Mouse (Mus musculus): Measurements from ENCODE around the gene Tnfrsf8.
"Not testable (repeated sequence)": the region's sequence is repeated elsewhere in the genome, so short reads cannot be mapped to it uniquely, and the experiment has no call there.

Gene Tnfrsf8

GRCm38 (mm10) chr4:145314836-145315467, at the start of gene Tnfrsf8:
Tnfrsf8 (minus strand) TSS chr4:145315164.
- DNase-seq (ENCODE audit: low spot score), result no peak

DNA sequence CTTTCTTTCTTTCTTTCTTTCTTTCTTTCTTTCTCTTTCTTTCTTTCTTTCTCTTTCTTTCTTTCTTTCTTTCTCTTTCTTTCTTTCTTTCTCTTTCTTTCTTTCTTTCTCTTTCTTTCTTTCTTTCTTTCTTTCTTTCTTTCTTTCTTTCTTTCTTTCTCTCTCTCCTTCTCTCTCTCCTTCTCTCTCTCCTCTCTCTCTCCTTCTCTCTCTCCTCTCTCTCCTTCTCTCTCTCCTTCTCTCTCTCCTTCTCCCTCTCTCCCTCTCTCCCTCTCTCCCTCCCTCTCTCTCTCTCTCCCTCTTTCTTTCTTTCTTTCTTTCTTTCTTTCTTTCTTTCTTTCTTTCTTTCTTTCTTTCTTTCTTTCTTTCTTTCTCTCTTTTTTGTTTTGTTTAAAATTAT, 46.7 kb upstream of the Tnfrsf8 start:
- not testable (repeated sequence) for DNase-seq (ENCODE audit: low spot score)

DNA sequence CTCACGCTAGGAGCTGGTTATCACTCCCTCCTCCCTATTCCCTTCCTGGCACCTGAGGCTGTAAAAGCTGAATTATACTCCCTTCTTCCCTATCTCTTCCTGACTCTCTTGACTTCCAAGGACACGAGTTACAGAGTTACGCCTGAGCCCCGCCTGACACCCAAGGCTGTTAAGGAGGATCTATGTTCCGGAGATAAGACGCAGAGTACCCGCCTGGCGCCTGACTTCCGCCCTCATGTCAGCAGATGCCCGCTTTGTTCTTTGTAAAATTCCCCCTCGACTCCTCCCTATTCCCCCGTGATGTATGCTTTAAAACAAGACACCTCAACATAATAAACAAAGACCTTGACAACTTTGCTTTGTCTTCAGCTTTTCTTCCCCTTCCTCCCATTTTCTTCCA, 46.1 kb upstream of the Tnfrsf8 start:
- DNase-seq (ENCODE audit: low spot score), result peak; percentile 4

- no peak for DNase-seq (ENCODE audit: low spot score)
These were observed 45.6 kb upstream of the Tnfrsf8 start for GRCm38 (mm10) chr4:145360567-145360966.

DNA sequence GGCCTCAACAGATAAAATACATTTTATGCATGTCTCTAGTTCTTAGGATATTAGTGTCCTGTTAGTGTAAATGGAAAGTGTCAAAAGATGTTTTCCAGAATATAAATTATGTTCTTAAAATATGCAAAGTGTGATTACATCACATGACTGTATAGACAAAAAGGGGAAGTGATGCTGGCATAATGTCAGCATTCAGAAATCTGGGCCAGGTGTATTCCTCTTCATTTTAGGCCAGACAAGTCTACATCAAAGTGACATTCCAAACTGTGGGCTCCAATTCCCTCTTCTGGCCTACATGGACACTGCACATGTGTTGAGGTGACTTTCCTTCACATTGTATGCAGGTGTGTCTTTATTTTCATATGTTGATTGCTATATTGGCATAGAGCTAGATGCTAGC, 41.3 kb upstream of the Tnfrsf8 start:
- DNase-seq (ENCODE audit: low spot score), result no peak

DNA sequence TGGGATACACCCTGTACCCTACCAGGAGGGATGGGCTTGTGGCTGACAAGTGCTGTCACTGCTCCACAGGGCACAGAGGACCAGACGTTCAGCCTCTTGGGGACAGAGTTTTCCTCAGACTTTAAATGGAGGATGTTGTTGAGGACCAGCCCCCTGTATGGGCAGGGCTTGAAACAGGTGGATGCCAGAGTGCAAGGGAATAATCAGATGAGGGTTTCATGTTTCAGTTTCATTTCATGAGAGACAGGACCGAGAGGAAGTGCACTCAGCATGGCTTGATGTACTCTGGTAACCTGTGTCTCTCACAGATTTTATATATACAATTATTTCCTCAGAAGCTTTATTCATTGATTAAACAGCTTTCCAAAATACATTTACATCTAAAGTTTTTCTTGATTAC, 38.9 kb upstream of the Tnfrsf8 start:
- DNase-seq (ENCODE audit: low spot score), result no peak

- DNase-seq (ENCODE audit: low spot score), result no peak
These were observed 30.0 kb upstream of the Tnfrsf8 start for GRCm38 (mm10) chr4:145344948-145345347.

DNA sequence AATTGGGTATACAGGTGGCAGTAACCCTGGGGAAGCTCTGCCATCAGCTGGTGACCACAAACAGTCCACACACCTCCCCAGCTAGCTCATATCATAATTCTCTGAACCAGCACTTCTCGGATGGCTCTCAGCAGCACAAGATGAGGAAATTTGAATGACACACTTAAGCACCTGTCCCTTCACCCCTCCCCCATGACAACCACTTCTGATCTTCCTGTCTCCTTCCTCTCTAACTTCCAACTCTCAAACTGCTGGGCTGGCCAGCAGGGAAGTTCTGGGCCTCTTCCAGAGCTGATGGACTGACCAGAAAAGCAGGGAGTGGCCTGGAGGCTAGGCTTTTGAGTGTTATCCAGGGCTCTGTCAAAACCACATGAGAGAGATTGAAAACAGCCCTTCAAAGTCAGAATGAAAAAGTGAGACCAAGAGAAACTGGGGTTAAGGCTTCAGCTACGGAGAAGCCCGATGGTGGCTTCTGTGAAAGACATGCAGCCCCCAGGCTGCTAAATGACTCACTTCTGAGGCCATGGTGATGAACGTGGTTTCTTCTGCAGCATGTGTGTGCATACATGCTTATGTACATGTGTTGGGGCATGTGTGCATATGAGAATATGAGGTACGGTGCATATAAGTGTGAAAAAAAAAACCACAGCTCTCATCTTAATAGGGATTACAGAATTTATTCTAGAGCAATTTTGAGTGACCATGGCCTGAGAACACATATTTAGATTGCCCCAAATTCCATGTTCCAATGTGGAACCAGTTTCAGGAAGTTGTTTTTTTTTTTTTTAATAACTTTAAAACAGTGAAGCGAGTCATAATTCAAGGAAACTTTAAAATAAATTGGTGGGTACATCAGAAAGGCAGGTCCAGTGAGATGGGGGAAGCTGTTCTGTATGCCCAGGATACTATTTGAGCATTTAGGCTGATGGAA, 27.2 kb upstream of the Tnfrsf8 start:
- no peak for DNase-seq (ENCODE audit: low spot score)

DNA sequence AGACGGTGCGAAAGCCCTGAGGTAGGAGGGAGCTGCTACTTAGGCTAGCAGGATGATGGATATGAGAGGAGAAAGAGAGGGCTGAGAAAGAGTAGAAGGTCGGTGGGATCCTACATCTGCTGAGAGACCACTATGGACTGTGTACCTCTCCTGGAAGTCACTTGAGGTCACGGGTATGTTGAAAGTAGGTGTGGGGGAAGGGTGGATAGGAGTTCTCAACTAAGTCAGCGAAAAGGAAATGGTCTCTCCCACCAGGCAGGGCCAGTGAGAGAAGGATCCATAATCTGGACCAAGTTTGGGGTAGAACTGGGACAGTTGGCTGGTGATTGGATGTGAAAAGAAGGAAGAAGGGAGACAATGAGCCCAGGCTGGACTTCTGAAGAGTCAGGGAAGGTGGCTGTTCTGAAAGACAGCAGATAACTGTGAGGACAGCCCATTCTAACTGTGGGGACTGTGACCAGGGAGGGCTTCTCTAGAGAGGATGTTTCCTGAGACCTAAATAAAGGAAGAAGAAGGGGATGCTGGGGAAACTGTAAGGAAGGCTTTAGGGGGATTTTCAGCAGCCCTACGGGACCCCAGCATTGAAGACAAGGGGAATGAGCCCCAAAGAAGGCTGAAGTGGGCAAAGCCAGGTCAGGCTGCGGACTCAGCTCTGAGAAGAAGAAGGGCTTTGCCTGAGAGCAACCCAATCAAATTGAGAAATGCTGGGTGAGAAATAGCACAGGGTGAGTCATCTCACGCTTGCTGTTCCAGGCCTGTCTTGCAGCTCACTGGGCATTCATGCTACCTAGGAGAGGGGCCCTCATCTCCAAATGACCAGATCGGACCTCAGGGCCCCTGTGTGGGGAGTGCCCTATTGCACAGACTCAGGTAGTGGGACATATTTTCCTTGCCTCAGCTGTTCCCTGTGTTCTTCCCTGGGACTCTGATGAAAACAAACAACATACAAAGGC, 23.2 kb upstream of the Tnfrsf8 start:
- no peak for DNase-seq (ENCODE audit: low spot score)

DNA sequence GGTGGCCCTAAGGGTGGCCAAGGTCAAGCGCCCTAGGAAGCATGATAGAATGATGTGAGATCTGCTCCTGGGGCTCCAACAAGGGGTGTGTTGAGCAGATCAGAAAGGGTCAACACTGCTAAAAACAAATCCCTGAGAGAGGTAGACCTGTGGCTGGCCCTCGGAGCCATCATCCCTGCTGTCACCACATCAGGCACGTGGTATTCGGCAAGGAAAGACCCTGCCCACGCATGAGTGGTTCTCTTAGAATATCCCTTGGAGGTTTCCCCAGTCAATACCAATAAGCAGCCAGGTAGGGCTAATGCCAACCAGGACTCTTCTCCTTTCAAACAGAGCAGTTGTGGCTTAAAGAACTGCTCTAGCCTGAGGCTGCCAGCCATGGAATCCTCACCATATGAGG, 21.6 kb upstream of the Tnfrsf8 start:
- DNase-seq (ENCODE audit: low spot score), result no peak

- no peak for DNase-seq (ENCODE audit: low spot score)
These were observed 21.1 kb upstream of the Tnfrsf8 start for GRCm38 (mm10) chr4:145336019-145336418.

DNA sequence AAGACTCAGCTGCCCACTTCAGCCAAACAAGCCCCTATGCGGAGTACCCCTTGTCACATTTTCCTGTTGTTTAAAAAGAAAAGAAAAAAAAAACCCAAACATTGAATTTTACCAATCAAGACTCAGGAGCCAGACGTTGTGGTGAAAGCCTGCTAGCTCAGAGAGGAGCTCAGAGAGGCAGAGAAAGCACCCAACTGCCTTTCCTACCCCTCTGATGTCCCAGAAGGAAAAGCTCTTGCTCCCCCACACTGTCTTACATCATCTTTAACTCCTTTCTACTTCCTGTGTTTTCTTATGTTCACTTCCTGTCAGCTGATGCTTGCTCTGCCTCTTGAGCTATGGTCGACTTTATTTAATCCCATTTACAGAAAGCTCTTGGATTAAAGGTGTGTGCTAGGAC, 8.7 kb upstream of the Tnfrsf8 start:
- no peak for DNase-seq (ENCODE audit: low spot score)

GRCm38 (mm10) chr4:145322995-145323627, 8.1 kb upstream of the Tnfrsf8 start:
- DNase-seq (ENCODE audit: low spot score), result no peak

GRCm38 (mm10) chr4:145322211-145322610, 7.2 kb upstream of the Tnfrsf8 start:
- no peak for DNase-seq (ENCODE audit: low spot score)

DNA sequence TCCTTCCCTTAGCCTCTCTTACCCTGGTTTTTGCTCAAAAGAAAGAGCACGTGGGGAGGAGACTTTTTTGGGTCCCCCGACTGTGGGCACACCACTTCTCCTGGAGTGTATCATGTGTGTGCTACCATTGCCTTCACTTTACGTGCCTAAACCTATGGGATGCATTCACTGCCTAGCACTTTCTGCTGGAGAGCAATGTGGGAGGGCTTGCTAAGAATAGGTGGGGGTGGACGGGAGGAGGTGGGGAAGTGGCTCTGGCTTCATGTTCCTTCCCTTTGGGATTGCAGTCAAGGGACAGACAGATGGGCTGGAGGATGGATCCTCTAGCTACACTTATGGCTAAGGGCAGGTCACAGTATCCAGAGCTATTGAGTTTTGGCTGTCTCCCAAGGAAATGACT, 5.7 kb upstream of the Tnfrsf8 start:
- DNase-seq (ENCODE audit: low spot score), result no peak

DNA sequence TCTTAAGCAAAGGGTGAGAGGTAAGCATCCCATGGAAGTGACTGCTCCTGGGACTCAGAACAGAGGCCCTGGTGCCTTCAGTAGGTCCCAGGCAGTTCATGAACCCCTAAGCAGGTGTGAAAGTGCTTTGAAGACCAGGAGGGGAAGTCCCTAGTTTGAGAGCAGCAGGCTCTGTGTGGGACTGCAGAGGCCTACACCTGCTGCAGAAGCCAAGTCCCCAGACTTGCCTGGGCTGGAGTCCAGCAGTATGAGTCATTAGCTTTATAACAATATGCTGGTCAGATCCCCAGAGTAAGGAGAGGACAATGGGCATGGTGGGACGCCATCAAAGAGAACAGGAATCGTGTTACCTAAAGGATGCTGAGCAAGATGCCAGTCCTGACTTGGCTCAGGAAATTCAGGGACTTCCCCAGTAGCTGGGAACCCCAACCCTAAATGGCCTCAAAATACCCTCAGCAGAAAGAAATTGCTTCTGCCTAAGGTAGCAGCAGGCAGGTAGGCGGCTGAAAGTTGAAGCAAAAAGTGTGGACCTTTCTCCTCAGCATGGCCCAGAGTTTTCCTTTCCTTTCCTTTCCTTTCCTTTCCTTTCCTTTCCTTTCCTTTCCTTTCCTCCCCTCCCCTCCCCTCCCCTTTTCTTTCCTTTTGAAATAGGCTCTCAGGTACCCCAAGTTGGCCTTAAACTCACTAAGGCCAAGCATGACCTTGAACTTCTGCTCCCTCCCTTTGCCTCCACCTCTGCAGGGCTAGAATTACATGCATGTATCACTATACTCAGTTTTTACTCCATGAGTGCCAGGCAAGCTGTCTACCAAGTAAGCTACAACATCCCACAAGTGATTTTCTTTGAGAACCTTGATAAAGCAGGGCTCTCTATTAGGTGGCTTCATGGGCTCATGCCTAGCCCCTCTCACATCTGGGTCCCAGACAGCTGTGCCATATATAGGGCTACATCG, 4.6 kb upstream of the Tnfrsf8 start:
- DNase-seq (ENCODE audit: low spot score), result peak; percentile 34

GRCm38 (mm10) chr4:145316708-145317107, 1.7 kb upstream of the Tnfrsf8 start:
- DNase-seq (ENCODE audit: low spot score), result no peak

DNA sequence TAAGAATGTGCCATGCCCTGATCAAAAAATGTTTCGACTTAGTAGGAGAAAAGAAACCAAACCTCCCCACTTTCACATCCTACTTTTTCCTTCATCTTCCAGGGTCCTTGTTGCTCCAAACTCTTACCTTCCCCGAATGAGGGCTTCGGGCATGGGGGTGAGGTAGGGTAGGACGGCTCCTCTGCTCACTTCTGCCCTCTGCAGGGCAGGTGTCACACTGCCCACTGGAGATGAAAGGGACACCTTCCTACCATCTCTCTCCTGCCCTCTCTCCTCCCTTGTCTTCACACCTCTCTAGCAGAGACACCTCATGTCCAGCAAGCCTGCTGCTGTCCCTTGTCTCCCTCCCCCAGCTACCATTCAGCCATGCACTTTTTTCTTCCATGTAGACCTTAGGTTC, 998 bp downstream of the Tnfrsf8 start:
- no peak for DNase-seq (ENCODE audit: low spot score)

DNA sequence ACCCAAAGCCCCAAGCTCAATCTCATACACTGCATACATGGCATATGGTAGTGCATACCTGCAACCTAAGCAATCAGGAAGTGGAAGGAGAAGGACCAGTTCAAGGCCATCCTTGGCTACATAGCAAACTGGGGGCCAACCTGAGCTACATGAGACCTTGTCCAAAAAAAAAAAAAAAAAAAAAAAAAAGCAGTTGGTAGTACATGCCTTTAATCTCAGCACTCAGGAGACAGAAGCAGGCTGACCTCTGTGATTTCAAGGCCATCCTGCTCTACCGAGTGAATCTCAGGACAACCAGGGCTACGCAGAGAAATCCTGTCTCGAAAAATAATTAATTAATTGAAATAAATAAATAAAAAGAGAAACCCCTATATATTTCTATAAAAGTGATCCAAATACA, 1.7 kb downstream of the Tnfrsf8 start:
- no peak for DNase-seq (ENCODE audit: low spot score)

DNA sequence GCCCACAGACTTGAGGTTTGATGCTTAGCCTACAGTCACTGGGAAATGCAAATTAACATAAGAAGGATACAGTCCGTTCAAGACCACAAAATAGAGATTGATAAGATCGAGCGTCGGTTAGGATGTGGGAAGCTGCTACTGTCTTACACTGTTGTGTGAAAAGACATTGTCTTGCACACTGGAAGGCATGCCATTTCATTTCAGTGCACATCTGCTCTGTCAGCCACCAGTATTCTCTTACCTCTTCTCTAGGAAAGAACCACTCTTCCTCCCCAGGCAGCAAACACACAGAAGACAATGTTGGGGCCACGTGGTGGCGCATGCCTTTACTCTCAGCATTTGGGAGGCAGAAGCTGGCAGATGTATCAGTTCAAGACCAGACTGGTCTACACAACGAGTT, 2.4 kb downstream of the Tnfrsf8 start:
- DNase-seq (ENCODE audit: low spot score), result no peak

DNA sequence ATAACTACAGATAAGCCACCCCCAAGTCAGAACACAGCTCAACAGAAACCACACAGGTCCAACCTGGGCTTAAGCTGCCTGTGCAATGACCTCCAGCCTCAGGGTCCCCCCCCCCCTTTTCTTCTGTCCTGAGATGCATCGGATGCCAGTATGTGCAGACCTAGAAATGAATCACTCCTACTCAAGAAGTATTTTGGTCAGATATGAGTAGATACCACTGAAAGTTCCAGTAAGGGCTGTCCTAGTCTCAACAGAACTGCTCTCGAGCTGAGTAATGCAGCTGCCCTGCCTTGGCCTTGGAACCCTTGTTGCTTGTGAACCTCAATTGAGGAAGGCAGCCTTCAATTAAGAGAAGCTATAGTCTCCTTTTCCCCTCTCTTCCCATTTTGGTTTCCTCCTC, 4.1 kb downstream of the Tnfrsf8 start:
- no peak for DNase-seq (ENCODE audit: low spot score)
